Mouse (Mus musculus) liver, embryonic 13.5 days (tissue): ENCODE measurements around the gene Anapc1. TPM values are rescaled to one million over a fixed set of nuclear protein-coding genes. Genes with fewer than 3 reads are reported as not detected.

Experiments used
- ATAC-seq: fragments of 200-750 bp; cut with Nextera tagmentation; 2 replicates; pipeline ENCODE4 v1.8.0; 2017; ENCODE audit warnings: low read depth, mild to moderate bottlenecking, moderate number of reproducible peaks, moderate library complexity
- DNase-seq: peaks from one replicate; pipeline ENCODE4 v3.0.0; 2022
- H3K27ac ChIP-seq: fragments of 300-500 bp; sonication (generic); 2 replicates; pipeline ENCODE4 v1.5.1; 2015; ENCODE audit warnings: moderate library complexity, mild to moderate bottlenecking, inconsistent platforms
- H3K27me3 ChIP-seq: fragments of 300-500 bp; sonication (generic); 2 replicates; pipeline ENCODE4 v1.6.1; 2015; ENCODE audit warnings: mild to moderate bottlenecking, inconsistent platforms
- H3K36me3 ChIP-seq: fragments of 300-500 bp; sonication (generic); 2 replicates; pipeline ENCODE4 v1.6.1; 2015; ENCODE audit warnings: mild to moderate bottlenecking, inconsistent platforms
- H3K4me1 ChIP-seq: fragments of 300-500 bp; sonication (generic); replicated peaks from 2 replicates; pipeline ENCODE4 v1.6.1; 2015; ENCODE audit warnings: inconsistent platforms
- H3K4me2 ChIP-seq: fragments of 300-500 bp; sonication (generic); 2 replicates; pipeline ENCODE4 v1.6.1; 2015; ENCODE audit warnings: inconsistent platforms, mild to moderate bottlenecking, moderate library complexity
- H3K4me3 ChIP-seq: fragments of 300-500 bp; sonication (generic); replicated peaks from 2 replicates; pipeline ENCODE4 v1.5.1; 2015; ENCODE audit warnings: mild to moderate bottlenecking, inconsistent platforms
- H3K9ac ChIP-seq: fragments of 300-500 bp; sonication (generic); 2 replicates; pipeline ENCODE4 v1.6.1; 2015; ENCODE audit warnings: mild to moderate bottlenecking, inconsistent platforms
- H3K9me3 ChIP-seq: fragments of 300-500 bp; sonication (generic); replicated peaks from 2 replicates; pipeline ENCODE4 v1.6.1; 2016; ENCODE audit warnings: inconsistent platforms
- WGBS: fragments of 180-500 bp; shearing (Covaris S2); methylation state at CpG from one replicate; pipeline ENCODE4 v1.1.7; 2015; ENCODE audit not compliant: insufficient replicate concordance; 5-methylcytosine and 5-hydroxymethylcytosine counted together
- polyA plus RNA-seq: library from polyadenylated mRNA; unstranded; fragments of >200 nt; fragmentation: Nextera tagmentation; extraction: Ambion mirVana; gene quantifications from 2 replicates; pipeline ENCODE4 v1.2.1, GENCODE M21; 2015

The Anapc1 gene
- 26.4 and 35.6 TPM in 2 replicates for polyA plus RNA-seq

DNA sequence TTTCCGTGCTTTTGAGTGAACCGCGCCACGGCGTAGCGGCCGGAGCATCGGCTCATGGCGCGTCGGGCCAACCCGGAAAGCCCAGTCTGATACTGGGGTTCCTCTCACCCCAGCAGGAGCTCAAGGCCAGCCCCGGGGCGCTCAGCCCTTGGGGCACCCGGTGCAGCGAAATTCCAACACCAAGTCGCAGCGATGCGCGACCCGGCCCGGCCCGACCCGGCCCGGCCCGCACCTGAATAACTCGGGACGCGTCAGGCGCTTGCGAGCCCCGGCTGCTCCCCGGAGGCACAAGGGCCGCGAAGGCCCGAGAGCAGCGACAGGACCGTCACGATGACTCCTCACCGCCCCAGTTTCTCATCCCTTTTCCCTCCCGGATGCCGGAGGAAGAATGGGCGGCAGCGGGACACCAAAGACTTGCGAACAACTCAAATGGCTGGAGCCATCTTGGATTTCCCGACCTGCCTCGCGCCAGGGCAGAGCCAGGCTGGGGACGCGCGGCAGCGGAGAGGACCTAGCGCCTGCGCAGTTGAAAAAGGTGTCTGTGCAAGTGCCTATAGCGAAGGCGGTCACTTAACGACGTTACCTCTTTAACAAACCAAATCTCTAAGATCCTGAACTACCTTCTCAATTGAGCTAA is at the start of gene Anapc1:
Anapc1 (minus strand) TSS at position 471 of the 637 bp plus-strand sequence.
- H3K9ac ChIP-seq, result peak within 1 kb of the TSS; percentile 97
- no peaks in the 10 kb centered on the region for H3K9me3 ChIP-seq
- peaks cover 26% of the 10 kb centered on the region for H3K4me1 ChIP-seq
- no peaks in the 10 kb centered on the region for H3K27me3 ChIP-seq
- DNase-seq (peak; percentile 86), ATAC-seq (peak; percentile 95)
- peak within 1 kb of the TSS; percentile 85 for H3K27ac ChIP-seq
- peaks cover 29% of the 10 kb centered on the region for H3K36me3 ChIP-seq
- peak within 1 kb of the TSS; percentile 95 for H3K4me3 ChIP-seq
- peak within 1 kb of the TSS; percentile 72 for H3K4me2 ChIP-seq
- under 1% methylated on average over 58 of the region's 58 CpGs for WGBS

DNA sequence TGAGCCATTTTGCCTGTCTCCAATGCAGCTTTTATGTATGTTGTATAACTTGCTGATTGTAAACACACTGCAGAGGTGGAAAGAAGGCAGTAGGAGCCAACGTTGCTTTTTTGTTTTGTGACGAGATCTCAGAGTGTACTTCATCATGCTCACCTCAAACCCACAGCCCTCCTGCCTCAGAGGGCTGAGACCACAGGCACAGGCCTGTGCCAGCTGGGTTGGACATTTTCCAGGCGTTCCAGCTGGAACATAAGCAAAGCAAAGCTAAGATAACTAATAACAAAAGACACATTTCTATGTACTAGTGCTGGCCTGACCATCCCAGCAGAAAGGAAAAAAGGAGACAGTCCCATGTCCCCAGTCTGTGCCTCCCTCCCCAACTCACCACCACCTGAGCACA is 47.9 kb upstream of the Anapc1 start:
- no peak overlapping the region for H3K9ac ChIP-seq
- ATAC-seq, result no peak
- no peaks in the 10 kb centered on the region for H3K9me3 ChIP-seq
- no peaks in the 10 kb centered on the region for H3K4me1 ChIP-seq
- WGBS, result 42% methylated on average over 3 of the region's 3 CpGs
- H3K4me3 ChIP-seq, result no peak overlapping the region
- DNase-seq, result no peak
- H3K27me3 ChIP-seq, result no peaks in the 10 kb centered on the region
- H3K4me2 ChIP-seq, result no peak overlapping the region
- no peak overlapping the region for H3K27ac ChIP-seq
- H3K36me3 ChIP-seq, result 0 out of 2 replicates have a peak, but pooled peaks cover 8% of the 10 kb centered on the region

- 59% methylated on average over 1 of the region's 1 CpGs for WGBS
- Histone ChIP-seq H3K4me3 (no peak overlapping the region), H3K27me3 (no peaks in the 10 kb centered on the region), H3K9ac (no peak overlapping the region), H3K27ac (no peak overlapping the region), H3K4me1 (no peaks in the 10 kb centered on the region), H3K4me2 (no peak overlapping the region), H3K36me3 (0 out of 2 replicates have a peak, but pooled peaks cover 3% of the 10 kb centered on the region), H3K9me3 (no peaks in the 10 kb centered on the region)
- no peak for DNase-seq
- no peak for ATAC-seq
Observed at GRCm38 (mm10) chr2:128731951-128732350, 44.8 kb upstream of the Anapc1 start.

- Histone ChIP-seq H3K4me2 (no peak overlapping the region), H3K27ac (no peak overlapping the region), H3K36me3 (no peaks in the 10 kb centered on the region), H3K4me3 (no peak overlapping the region), H3K4me1 (no peaks in the 10 kb centered on the region), H3K9ac (no peak overlapping the region), H3K27me3 (no peaks in the 10 kb centered on the region), H3K9me3 (no peaks in the 10 kb centered on the region)
- DNase-seq (no peak), ATAC-seq (no peak)
- WGBS, result 69% methylated on average over 10 of the region's 10 CpGs
Observed at GRCm38 (mm10) chr2:128731514-128731913, 44.3 kb upstream of the Anapc1 start.

DNA sequence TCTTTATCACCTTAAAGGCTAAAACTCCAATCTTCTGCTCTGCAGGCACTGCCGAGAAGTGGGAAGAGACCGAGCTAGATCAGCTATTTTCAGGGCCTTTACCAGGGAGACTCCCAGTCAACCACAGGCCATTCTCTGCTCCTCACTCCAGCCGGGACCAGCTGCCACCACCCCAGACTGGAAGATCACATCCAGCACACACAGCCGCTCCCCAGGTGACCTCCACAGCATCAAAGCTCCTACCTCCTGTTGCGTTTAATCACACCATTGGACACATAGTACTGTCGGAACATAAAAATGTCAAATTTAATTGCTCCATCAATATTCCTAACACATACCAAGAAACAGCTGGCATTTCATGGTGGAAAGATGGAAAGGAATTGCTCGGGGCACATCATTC is 42.0 kb upstream of the Anapc1 start:
- WGBS, result 64% methylated on average over 7 of the region's 7 CpGs
- H3K4me1 ChIP-seq, result no peaks in the 10 kb centered on the region
- DNase-seq (no peak), ATAC-seq (no peak)
- H3K36me3 ChIP-seq, result no peaks in the 10 kb centered on the region
- H3K4me3 ChIP-seq, result no peak overlapping the region
- no peak overlapping the region for H3K27ac ChIP-seq
- no peaks in the 10 kb centered on the region for H3K27me3 ChIP-seq
- no peak overlapping the region for H3K4me2 ChIP-seq
- no peak overlapping the region for H3K9ac ChIP-seq
- H3K9me3 ChIP-seq, result no peaks in the 10 kb centered on the region

DNA sequence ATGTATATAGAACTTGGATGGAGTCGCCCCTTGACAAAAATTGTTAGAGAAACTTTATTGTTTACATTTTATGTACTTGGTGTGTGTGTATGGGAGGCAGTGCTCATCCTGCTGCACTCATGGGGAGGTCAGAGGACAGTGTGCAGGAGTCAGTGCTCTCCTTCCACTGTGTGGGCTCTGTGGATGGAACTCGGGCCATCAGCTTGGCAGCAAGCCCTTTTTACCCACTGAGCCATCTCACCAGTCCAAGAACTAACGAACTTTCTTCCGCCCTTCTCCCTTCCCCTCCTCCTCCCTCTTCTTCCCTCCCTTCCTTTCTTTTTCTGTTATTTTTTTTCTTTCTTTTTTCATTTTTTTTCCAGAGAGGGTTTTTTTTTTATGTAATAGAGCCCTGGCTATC is 40.9 kb upstream of the Anapc1 start:
- Histone ChIP-seq H3K4me3 (no peak overlapping the region), H3K4me1 (no peaks in the 10 kb centered on the region), H3K9ac (no peak overlapping the region), H3K36me3 (no peaks in the 10 kb centered on the region), H3K27ac (no peak overlapping the region), H3K4me2 (no peak overlapping the region), H3K9me3 (no peaks in the 10 kb centered on the region), H3K27me3 (no peaks in the 10 kb centered on the region)
- 56% methylated on average over 4 of the region's 4 CpGs for WGBS
- ATAC-seq, result no peak
- DNase-seq, result no peak

DNA sequence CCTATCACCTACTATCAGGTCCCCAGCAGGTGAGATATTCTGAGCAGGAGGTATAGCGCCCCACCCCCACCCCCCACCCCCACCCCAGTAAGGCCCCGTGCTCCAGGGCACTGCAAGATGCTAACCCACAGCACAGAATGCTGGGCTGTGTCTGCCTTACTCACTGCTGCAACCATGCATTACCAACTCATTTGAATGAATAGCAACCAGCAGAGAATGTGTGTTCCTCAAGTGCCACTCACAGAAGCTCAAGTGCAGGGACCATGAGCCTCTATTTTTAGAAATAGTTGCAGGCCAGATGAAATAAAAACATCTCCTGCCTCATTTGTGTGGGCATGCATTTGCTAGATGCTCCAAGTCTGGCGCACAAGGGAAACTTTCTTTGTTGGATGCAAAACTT is 40.4 kb upstream of the Anapc1 start:
- H3K9ac ChIP-seq, result no peak overlapping the region
- no peak for DNase-seq

DNA sequence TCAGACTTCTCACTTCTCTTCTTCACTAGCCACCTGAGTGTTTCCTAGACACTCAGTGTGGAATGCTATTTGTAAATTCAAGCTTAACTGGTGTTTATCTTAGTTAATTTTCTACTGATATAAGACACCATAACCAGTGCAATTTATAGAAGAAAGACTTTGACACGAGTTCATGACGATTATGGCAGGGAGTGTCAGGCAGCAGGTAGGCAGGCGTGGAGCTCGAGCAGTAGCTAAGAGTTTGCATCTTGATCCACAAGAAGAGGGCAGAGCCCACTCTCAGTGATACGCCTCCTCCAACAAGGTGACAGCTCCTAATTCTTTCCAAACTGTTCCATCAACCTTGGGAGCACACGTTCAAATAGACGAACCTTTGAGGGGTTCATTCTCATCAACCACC is 39.4 kb upstream of the Anapc1 start:
- 63% methylated on average over 7 of the region's 7 CpGs for WGBS
- Histone ChIP-seq H3K9ac (no peak overlapping the region), H3K4me3 (no peak overlapping the region), H3K27me3 (no peaks in the 10 kb centered on the region), H3K4me2 (no peak overlapping the region), H3K27ac (no peak overlapping the region), H3K36me3 (no peaks in the 10 kb centered on the region), H3K9me3 (no peaks in the 10 kb centered on the region), H3K4me1 (no peaks in the 10 kb centered on the region)
- DNase-seq, result no peak
- no peak for ATAC-seq

More for the DNA sequence above, 40.4 kb upstream of the Anapc1 start:
- no peaks in the 10 kb centered on the region for H3K36me3 ChIP-seq
- WGBS, result 47% methylated on average over 3 of the region's 3 CpGs
- no peak overlapping the region for H3K4me2 ChIP-seq
- no peaks in the 10 kb centered on the region for H3K4me1 ChIP-seq
- no peak overlapping the region for H3K4me3 ChIP-seq
- no peaks in the 10 kb centered on the region for H3K27me3 ChIP-seq
- H3K27ac ChIP-seq, result no peak overlapping the region
- no peaks in the 10 kb centered on the region for H3K9me3 ChIP-seq
- no peak for ATAC-seq

GRCm38 (mm10) chr2:128726067-128726466 is 38.9 kb upstream of the Anapc1 start:
- H3K27ac ChIP-seq, result no peak overlapping the region
- WGBS, result 62% methylated on average over 5 of the region's 5 CpGs
- no peak overlapping the region for H3K4me2 ChIP-seq
- no peak for ATAC-seq
- H3K36me3 ChIP-seq, result no peaks in the 10 kb centered on the region
- H3K4me3 ChIP-seq, result no peak overlapping the region
- no peaks in the 10 kb centered on the region for H3K9me3 ChIP-seq
- no peaks in the 10 kb centered on the region for H3K4me1 ChIP-seq
- H3K27me3 ChIP-seq, result no peaks in the 10 kb centered on the region
- H3K9ac ChIP-seq, result no peak overlapping the region
- no peak for DNase-seq

DNA sequence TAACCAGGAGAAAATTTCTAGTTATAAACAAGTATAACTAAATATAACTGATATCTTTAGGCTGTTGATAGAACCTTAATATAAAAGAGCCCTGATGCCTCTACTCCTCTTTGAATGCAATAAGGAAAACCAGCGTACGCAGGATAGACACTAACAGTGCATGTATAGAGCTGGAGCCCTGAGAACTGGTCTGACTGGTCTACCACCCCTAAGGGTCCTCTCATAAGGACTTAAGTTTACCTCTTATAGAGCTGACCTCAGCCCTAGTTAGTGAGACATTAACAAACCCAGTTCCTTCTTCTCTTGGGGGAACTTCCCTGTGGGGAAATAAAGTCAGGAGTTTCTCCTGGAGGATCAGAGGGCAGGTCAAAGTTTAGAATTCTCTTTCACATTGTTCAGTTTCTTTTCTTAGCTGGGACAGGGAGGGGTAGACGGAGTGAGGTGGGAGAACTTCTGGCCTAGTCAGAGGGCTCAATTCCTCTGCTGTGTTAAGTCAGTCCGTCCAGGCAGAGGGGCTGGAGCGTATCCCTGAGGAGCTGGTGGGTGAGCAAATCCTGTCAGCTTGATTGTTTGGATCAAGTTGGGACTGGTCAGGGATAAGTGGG is 35.0 kb upstream of the Anapc1 start:
- Histone ChIP-seq H3K4me3 (no peak overlapping the region), H3K27me3 (no peaks in the 10 kb centered on the region), H3K9ac (no peak overlapping the region), H3K4me2 (no peak overlapping the region), H3K36me3 (no peaks in the 10 kb centered on the region), H3K4me1 (peaks cover 4% of the 10 kb centered on the region; the same call in 1 of the 2 replicates), H3K27ac (no peak overlapping the region), H3K9me3 (no peaks in the 10 kb centered on the region)
- 74% methylated on average over 5 of the region's 5 CpGs for WGBS
- no peak for DNase-seq
- no peak for ATAC-seq

DNA sequence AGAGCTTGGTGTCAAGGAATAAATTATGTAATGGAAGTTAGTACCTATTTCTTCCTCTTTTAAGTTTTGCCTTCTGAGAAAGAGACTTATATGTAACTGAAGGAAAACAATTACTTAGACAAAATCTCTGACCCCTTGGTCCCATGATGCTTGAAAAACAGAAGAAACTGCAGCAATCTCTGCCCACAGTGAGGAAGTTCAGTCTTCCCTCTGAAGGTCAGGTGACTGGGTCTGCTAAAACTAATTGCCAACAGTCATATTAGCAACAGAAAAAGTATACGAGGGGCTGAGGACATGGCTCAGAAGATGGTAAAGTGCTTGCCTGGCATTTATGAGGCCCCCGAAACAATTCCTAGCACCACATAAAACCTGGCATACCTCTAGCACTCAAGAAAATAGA is 32.2 kb upstream of the Anapc1 start:
- no peak for ATAC-seq

DNA sequence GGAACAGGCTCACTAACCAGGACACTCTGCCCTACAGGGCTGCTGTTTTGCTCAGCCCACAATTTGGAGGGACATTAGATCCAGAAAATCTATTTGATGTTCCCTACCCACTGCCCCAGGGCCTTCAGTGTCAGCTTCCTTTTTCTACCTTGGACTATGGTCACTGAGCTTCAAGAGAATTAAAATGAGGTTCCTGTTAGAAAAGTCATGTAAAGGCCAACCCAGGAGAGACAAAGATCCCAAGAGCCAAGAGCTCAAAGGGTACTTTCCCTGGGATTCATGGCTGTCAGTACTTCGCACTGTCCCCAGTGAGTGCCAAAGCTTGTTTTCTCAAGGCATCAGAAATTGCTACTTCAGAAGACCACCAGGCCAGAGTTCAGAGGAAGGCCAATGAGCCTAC is 28.8 kb upstream of the Anapc1 start:
- H3K9ac ChIP-seq, result no peak overlapping the region
- H3K4me1 ChIP-seq, result peaks cover 17% of the 10 kb centered on the region
- H3K4me2 ChIP-seq, result no peak overlapping the region
- H3K9me3 ChIP-seq, result no peaks in the 10 kb centered on the region
- H3K36me3 ChIP-seq, result no peaks in the 10 kb centered on the region
- H3K27ac ChIP-seq, result peak overlapping the region; percentile 39; the same call in 1 of the 2 replicates
- 79% methylated on average over 1 of the region's 1 CpGs for WGBS
- no peak for ATAC-seq
- H3K4me3 ChIP-seq, result no peak overlapping the region
- no peak for DNase-seq
- no peaks in the 10 kb centered on the region for H3K27me3 ChIP-seq

More for the DNA sequence above, 32.2 kb upstream of the Anapc1 start:
- H3K4me1 ChIP-seq, result peaks cover 10% of the 10 kb centered on the region
- no peak overlapping the region for H3K4me3 ChIP-seq
- H3K4me2 ChIP-seq, result no peak overlapping the region
- no peaks in the 10 kb centered on the region for H3K9me3 ChIP-seq
- DNase-seq, result no peak
- H3K27ac ChIP-seq, result no peak overlapping the region
- 64% methylated on average over 2 of the region's 2 CpGs for WGBS
- H3K36me3 ChIP-seq, result no peaks in the 10 kb centered on the region
- H3K9ac ChIP-seq, result no peak overlapping the region
- no peaks in the 10 kb centered on the region for H3K27me3 ChIP-seq
